Mouse (Mus musculus): Measurements from ENCODE around the gene Aoc1. TPM values are rescaled to one million over a fixed set of nuclear protein-coding genes. Genes with fewer than 3 reads are reported as not detected.
A peak's percentile ranks its signal among the peaks of the same experiment; 100 is the strongest.

The Aoc1 gene
- polyA plus RNA-seq, 1 experiment: not detected

DNA sequence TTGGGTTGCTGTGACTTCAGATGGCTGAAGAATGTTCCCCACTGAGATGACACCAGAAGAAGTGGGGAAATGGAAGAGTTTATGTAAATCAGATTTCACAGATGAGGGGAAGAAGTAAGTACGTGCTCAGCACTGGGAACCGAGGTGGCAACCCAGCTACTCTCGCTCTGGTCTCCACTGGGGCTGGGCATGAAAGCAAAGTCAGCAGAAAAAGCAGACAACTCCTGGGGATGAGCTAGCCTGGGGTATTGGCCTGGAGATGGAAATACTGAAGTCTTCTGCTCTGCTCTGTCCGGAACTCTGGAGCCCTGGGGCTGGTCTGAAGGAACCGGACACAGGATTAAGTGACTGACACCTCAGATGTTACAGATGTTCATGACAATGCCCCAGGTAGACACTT lies 81.5 kb downstream of the Aoc1 start:
- H3K27ac ChIP-seq (ENCODE audit: control insufficient read depth, insufficient read depth, low read depth, low read length, poor library complexity): no peak overlapping the region
- no peak overlapping the region for H3K4me3 ChIP-seq (replicated peaks; ENCODE audit: control insufficient read depth, low read depth, low read length)
- TF ChIP-seq CTCF (IDR thresholded peaks at IDR 0.05; ENCODE audit: control insufficient read depth, insufficient read depth, low read length) (no peak), POLR2A (IDR thresholded peaks at IDR 0.05; ENCODE audit: borderline replicate concordance, control insufficient read depth, low read depth, low read length) (no peak)
- 79% methylated on average over 5 of the region's 5 CpGs for WGBS
- H3K4me1 ChIP-seq (ENCODE audit: control insufficient read depth, insufficient read depth, low read length): no peaks in the 10 kb centered on the region

DNA sequence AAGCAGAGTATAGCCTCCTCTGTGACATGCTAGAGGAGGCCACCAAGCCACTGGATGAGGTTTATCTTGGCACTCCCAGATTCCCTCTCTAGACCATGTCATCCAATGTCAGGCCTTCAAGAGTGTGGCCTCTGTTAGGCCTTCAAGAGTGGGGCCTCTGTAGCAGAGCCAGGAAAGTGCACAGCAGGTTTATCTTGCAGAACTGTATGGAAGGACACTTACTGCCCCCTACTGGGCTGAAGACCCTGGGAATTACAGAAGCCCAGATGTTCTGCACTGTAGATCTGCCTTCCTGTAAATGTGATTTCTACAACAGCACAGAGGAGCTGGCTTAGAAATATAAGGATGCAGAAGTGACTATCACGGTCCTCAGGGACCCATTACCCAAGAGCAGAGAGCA lies 82.2 kb downstream of the Aoc1 start:
- TF ChIP-seq CTCF (IDR thresholded peaks at IDR 0.05; ENCODE audit: control insufficient read depth, insufficient read depth, low read length) (peak; percentile 25; the same call in 1 of the 2 replicates), POLR2A (IDR thresholded peaks at IDR 0.05; ENCODE audit: borderline replicate concordance, control insufficient read depth, low read depth, low read length) (no peak)
- H3K4me1 ChIP-seq (ENCODE audit: control insufficient read depth, insufficient read depth, low read length): no peaks in the 10 kb centered on the region
- WGBS: 21% methylated on average over 1 of the region's 1 CpGs
- H3K27ac ChIP-seq (ENCODE audit: control insufficient read depth, insufficient read depth, low read depth, low read length, poor library complexity): no peak overlapping the region
- no peak overlapping the region for H3K4me3 ChIP-seq (replicated peaks; ENCODE audit: control insufficient read depth, low read depth, low read length)

DNA sequence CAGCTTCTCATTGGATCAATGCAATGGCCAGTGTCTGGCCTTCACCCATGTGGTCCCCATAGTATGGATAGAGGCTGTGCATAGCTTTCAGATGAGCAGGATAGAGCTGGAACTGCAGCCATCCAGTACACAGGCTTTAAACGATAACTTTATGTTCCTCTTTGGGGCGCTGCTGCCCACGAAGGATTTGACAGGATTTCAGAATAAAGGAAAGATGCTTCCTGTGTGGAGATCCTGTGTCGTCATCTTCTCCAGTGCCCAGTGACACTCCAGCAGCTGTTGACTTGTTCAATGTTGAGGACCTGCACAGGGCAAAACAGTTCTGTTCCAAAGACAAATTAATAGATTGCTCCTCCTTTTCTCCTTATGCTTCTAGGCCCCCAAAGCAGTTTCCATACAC lies 84.1 kb downstream of the Aoc1 start:
- TF ChIP-seq POLR2A (IDR thresholded peaks at IDR 0.05; ENCODE audit: borderline replicate concordance, control insufficient read depth, low read depth, low read length) (no peak), CTCF (IDR thresholded peaks at IDR 0.05; ENCODE audit: control insufficient read depth, insufficient read depth, low read length) (no peak)
- no peak overlapping the region for H3K4me3 ChIP-seq (replicated peaks; ENCODE audit: control insufficient read depth, low read depth, low read length)
- H3K4me1 ChIP-seq (ENCODE audit: control insufficient read depth, insufficient read depth, low read length): no peaks in the 10 kb centered on the region
- H3K27ac ChIP-seq (ENCODE audit: control insufficient read depth, insufficient read depth, low read depth, low read length, poor library complexity): no peak overlapping the region
- WGBS: 12% methylated on average over 4 of the region's 4 CpGs

DNA sequence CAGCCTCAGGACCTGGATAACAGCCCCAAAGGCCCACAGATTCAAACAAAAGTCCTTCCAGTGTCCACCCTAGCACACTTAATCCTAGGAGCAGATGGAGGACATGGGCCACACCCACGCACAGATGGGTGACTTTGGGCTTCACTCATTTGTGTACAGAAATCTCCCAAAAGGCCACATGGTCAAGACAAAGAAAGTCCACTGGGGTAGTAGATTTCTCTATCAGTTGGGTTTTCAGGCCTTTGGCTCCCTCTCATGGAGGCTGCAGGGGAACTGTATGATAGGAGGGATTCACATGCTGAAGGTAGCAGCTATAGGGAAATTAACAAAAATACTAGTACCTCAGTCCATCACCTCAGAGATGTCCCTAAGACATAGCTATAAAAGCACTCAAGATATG lies 85.4 kb downstream of the Aoc1 start:
- H3K4me1 ChIP-seq (ENCODE audit: control insufficient read depth, insufficient read depth, low read length): no peaks in the 10 kb centered on the region
- H3K27ac ChIP-seq (ENCODE audit: control insufficient read depth, insufficient read depth, low read depth, low read length, poor library complexity): no peak overlapping the region
- WGBS: 50% methylated on average over 1 of the region's 1 CpGs
- H3K4me3 ChIP-seq (replicated peaks; ENCODE audit: control insufficient read depth, low read depth, low read length): no peak overlapping the region
- TF ChIP-seq POLR2A (IDR thresholded peaks at IDR 0.05; ENCODE audit: borderline replicate concordance, control insufficient read depth, low read depth, low read length) (no peak), CTCF (IDR thresholded peaks at IDR 0.05; ENCODE audit: control insufficient read depth, insufficient read depth, low read length) (no peak)

Other genes starting within 250 kb of the Aoc1 start
- 1.2 TPM in 1 of 2 replicates, not detected in the other for gene AI854703, start 246.1 kb upstream of the Aoc1 start, polyA plus RNA-seq (2011; ENCODE audit: insufficient read depth, insufficient read length, low replicate concordance, missing spikeins)
- 8.3 and 15.1 TPM in 2 replicates for gene Gimap8, start 225.7 kb upstream of the Aoc1 start, polyA plus RNA-seq (2011; ENCODE audit: insufficient read depth, insufficient read length, low replicate concordance, missing spikeins)
- 13.5 and 26.0 TPM in 2 replicates for gene Gimap9, start 196.8 kb upstream of the Aoc1 start, polyA plus RNA-seq (2011; ENCODE audit: insufficient read depth, insufficient read length, low replicate concordance, missing spikeins)
- 20.7 and 41.0 TPM in 2 replicates for gene Gimap4, start 188.3 kb upstream of the Aoc1 start, polyA plus RNA-seq (2011; ENCODE audit: insufficient read depth, insufficient read length, low replicate concordance, missing spikeins)
- gene Gimap6, start 164.7 kb upstream of the Aoc1 start, polyA plus RNA-seq (2011; ENCODE audit: insufficient read depth, insufficient read length, low replicate concordance, missing spikeins): 45.1 and 77.9 TPM in 2 replicates
- gene Gm28053, start 154.3 kb upstream of the Aoc1 start, polyA plus RNA-seq (2011; ENCODE audit: insufficient read depth, insufficient read length, low replicate concordance, missing spikeins): 15.2 TPM in 1 of 2 replicates, not detected in the other
- gene Gimap7, start 154.3 kb upstream of the Aoc1 start, polyA plus RNA-seq (2011; ENCODE audit: insufficient read depth, insufficient read length, low replicate concordance, missing spikeins): 3.6 and 5.2 TPM in 2 replicates
- 19.3 and 26.4 TPM in 2 replicates for gene Gimap1, start 133.8 kb upstream of the Aoc1 start, polyA plus RNA-seq (2011; ENCODE audit: insufficient read depth, insufficient read length, low replicate concordance, missing spikeins)
- 4.7 and 7.9 TPM in 2 replicates for gene Gimap5, start 126.7 kb upstream of the Aoc1 start, polyA plus RNA-seq (2011; ENCODE audit: insufficient read depth, insufficient read length, low replicate concordance, missing spikeins)
- 15.3 and 36.7 TPM in 2 replicates for gene Gimap3, start 102.0 kb upstream of the Aoc1 start, polyA plus RNA-seq (2011; ENCODE audit: insufficient read depth, insufficient read length, low replicate concordance, missing spikeins)
- gene Tmem176a, start 32.0 kb upstream of the Aoc1 start, polyA plus RNA-seq (2011; ENCODE audit: insufficient read depth, insufficient read length, low replicate concordance, missing spikeins): 17.9 and 24.6 TPM in 2 replicates
- 17.2 and 26.5 TPM in 2 replicates for gene Tmem176b, start 31.4 kb upstream of the Aoc1 start, polyA plus RNA-seq (2011; ENCODE audit: insufficient read depth, insufficient read length, low replicate concordance, missing spikeins)
- gene 1600015I10Rik, start 57.0 kb downstream of the Aoc1 start, polyA plus RNA-seq (2011; ENCODE audit: insufficient read depth, insufficient read length, low replicate concordance, missing spikeins): not detected in 2 replicates
- not detected in 2 replicates for gene Doxl2, start 102.1 kb downstream of the Aoc1 start, polyA plus RNA-seq (2011; ENCODE audit: insufficient read depth, insufficient read length, low replicate concordance, missing spikeins)
- not detected in 2 replicates for gene Svs1, start 114.0 kb downstream of the Aoc1 start, polyA plus RNA-seq (2011; ENCODE audit: insufficient read depth, insufficient read length, low replicate concordance, missing spikeins)
- 2.6 TPM in 1 of 2 replicates, not detected in the other for gene Gpnmb, start 163.7 kb downstream of the Aoc1 start, polyA plus RNA-seq (2011; ENCODE audit: insufficient read depth, insufficient read length, low replicate concordance, missing spikeins)
- gene Malsu1, start 200.9 kb downstream of the Aoc1 start, polyA plus RNA-seq (2011; ENCODE audit: insufficient read depth, insufficient read length, low replicate concordance, missing spikeins): 13.7 and 21.1 TPM in 2 replicates

Data from bone marrow, adult 2 months (tissue).